Mouse (Mus musculus) WW6 (cell line): Measurements from ENCODE around the gene Ece2.
"Not testable (repeated sequence)": the region's sequence is repeated elsewhere in the genome, so short reads cannot be mapped to it uniquely, and the experiment has no call there.

Source experiments
- DNase-seq: peaks from one replicate; pipeline ENCODE4 v3.0.0-alpha.2; 2013; ENCODE audit warnings: low read depth, low spot score

Gene Ece2

GRCm38 (mm10) chr16:20621991-20622685 is 7.5 kb upstream of the Ece2 start:
- no peak for DNase-seq

GRCm38 (mm10) chr16:20623211-20623610 is 6.4 kb upstream of the Ece2 start:
- no peak for DNase-seq

GRCm38 (mm10) chr16:20628871-20629391 is 697 bp upstream of the Ece2 start:
- DNase-seq = no peak

GRCm38 (mm10) chr16:20637410-20637809 is 7.8 kb downstream of the Ece2 start:
- DNase-seq = no peak

GRCm38 (mm10) chr16:20638367-20638766 is 8.7 kb downstream of the Ece2 start:
- no peak for DNase-seq

GRCm38 (mm10) chr16:20642161-20642560 is 12.5 kb downstream of the Ece2 start:
- no peak for DNase-seq

- no peak for DNase-seq
Measured at GRCm38 (mm10) chr16:20643911-20644310, 14.3 kb downstream of the Ece2 start.

- peak; percentile 87 for DNase-seq
Measured at GRCm38 (mm10) chr16:20651076-20651946, 21.7 kb downstream of the Ece2 start, which contains the start of gene Psmd2. Psmd2 (plus strand) TSS chr16:20651652.

GRCm38 (mm10) chr16:20651947-20652310 is 22.3 kb downstream of the Ece2 start:
- no peak for DNase-seq

GRCm38 (mm10) chr16:20653315-20653714 is 23.7 kb downstream of the Ece2 start:
- no peak for DNase-seq

GRCm38 (mm10) chr16:20657661-20658060 is 28.0 kb downstream of the Ece2 start:
- DNase-seq = no peak

- not testable (repeated sequence) for DNase-seq
Measured at GRCm38 (mm10) chr16:20668013-20668412, 38.4 kb downstream of the Ece2 start, which contains the start of gene Eif4g1. Eif4g1 (plus strand) TSS chr16:20668313.

- no peak for DNase-seq
Measured at GRCm38 (mm10) chr16:20670291-20670690, 40.7 kb downstream of the Ece2 start.

GRCm38 (mm10) chr16:20671886-20672285 is 42.3 kb downstream of the Ece2 start:
- DNase-seq = no peak

- DNase-seq = peak; percentile 91
Measured at GRCm38 (mm10) chr16:20672500-20672902, 42.9 kb downstream of the Ece2 start.

- no peak for DNase-seq
Measured at GRCm38 (mm10) chr16:20672965-20673705, 43.5 kb downstream of the Ece2 start.

GRCm38 (mm10) chr16:20673706-20674303 is 44.2 kb downstream of the Ece2 start:
- DNase-seq = no peak

- DNase-seq = no peak
Measured at GRCm38 (mm10) chr16:20675213-20675612, 45.6 kb downstream of the Ece2 start.

GRCm38 (mm10) chr16:20676702-20677101 is 47.1 kb downstream of the Ece2 start:
- DNase-seq = no peak

GRCm38 (mm10) chr16:20677380-20677779 is 47.8 kb downstream of the Ece2 start:
- DNase-seq = no peak

- DNase-seq = no peak
Measured at GRCm38 (mm10) chr16:20677974-20678675, 48.5 kb downstream of the Ece2 start.
